Mouse (Mus musculus): ENCODE data around the gene Chrna9. TPM values are rescaled to one million over a fixed set of nuclear protein-coding genes. Genes with fewer than 3 reads are reported as not detected.
A peak's percentile ranks its signal among the peaks of the same experiment; 100 is the strongest.

Gene Chrna9
- total RNA-seq, 2 experiments from 2014 or later = 0.46 to 0.80 TPM

GRCm38 (mm10) chr5:65918601-65919000 is 16.1 kb upstream of the Chrna9 start:
- DNase-seq (ENCODE audit: low spot score in 2 of 2) = no peak

- DNase-seq (ENCODE audit: low spot score in 2 of 2) = no peak
Observed at GRCm38 (mm10) chr5:65919326-65919725, 15.4 kb upstream of the Chrna9 start.

- no peak for DNase-seq (ENCODE audit: low spot score in 2 of 2)
Observed at GRCm38 (mm10) chr5:65919904-65920303, 14.8 kb upstream of the Chrna9 start.

- no peak for DNase-seq (ENCODE audit: low spot score in 2 of 2)
Observed at GRCm38 (mm10) chr5:65920701-65921426, 13.9 kb upstream of the Chrna9 start.

GRCm38 (mm10) chr5:65921477-65922138 is 13.1 kb upstream of the Chrna9 start:
- DNase-seq (ENCODE audit: low spot score in 2 of 2) = no peak

- no peak for DNase-seq (ENCODE audit: low spot score in 2 of 2)
Observed at GRCm38 (mm10) chr5:65926666-65927065, 8.1 kb upstream of the Chrna9 start.

GRCm38 (mm10) chr5:65929162-65929561 is 5.6 kb upstream of the Chrna9 start:
- no peak for DNase-seq (ENCODE audit: low spot score in 2 of 2)

- no peak for DNase-seq (ENCODE audit: low spot score in 2 of 2)
Observed at GRCm38 (mm10) chr5:65930171-65930570, 4.5 kb upstream of the Chrna9 start.

- DNase-seq (ENCODE audit: low spot score in 2 of 2) = no peak
Observed at GRCm38 (mm10) chr5:65933258-65933657, 1.5 kb upstream of the Chrna9 start.

- no peak for DNase-seq (ENCODE audit: low spot score in 2 of 2)
Observed at GRCm38 (mm10) chr5:65933764-65934163, 957 bp upstream of the Chrna9 start.

GRCm38 (mm10) chr5:65937011-65937726 is 2.4 kb downstream of the Chrna9 start:
- DNase-seq (ENCODE audit: low spot score in 2 of 2) = peak in 1 of 2 experiments; percentile 10

- peak; percentile 80 to 81 for DNase-seq (ENCODE audit: low spot score in 2 of 2)
Observed at GRCm38 (mm10) chr5:65937998-65938715, 3.4 kb downstream of the Chrna9 start.

- no peak for DNase-seq (ENCODE audit: low spot score in 2 of 2)
Observed at GRCm38 (mm10) chr5:65941145-65941544, 6.4 kb downstream of the Chrna9 start.

GRCm38 (mm10) chr5:65949822-65950221 is 15.1 kb downstream of the Chrna9 start:
- DNase-seq (ENCODE audit: low spot score in 2 of 2) = no peak

GRCm38 (mm10) chr5:65950236-65950635 is 15.5 kb downstream of the Chrna9 start:
- DNase-seq (ENCODE audit: low spot score in 2 of 2) = no peak

GRCm38 (mm10) chr5:65950679-65951512 is 16.2 kb downstream of the Chrna9 start:
- no peak for DNase-seq (ENCODE audit: low spot score in 2 of 2)

GRCm38 (mm10) chr5:65951513-65951909 is 16.8 kb downstream of the Chrna9 start:
- no peak for DNase-seq (ENCODE audit: low spot score in 2 of 2)

GRCm38 (mm10) chr5:65954130-65955080 is 19.7 kb downstream of the Chrna9 start:
- DNase-seq (ENCODE audit: low spot score in 2 of 2) = no peak

Data from adrenal gland, adult 18-20 months (tissue).